Mouse (Mus musculus) embryonic facial prominence, embryonic 14.5 days (tissue): Measurements from ENCODE around the gene Myrfl. TPM values are rescaled to one million over a fixed set of nuclear protein-coding genes. Genes with fewer than 3 reads are reported as not detected.

Experiments used
- ATAC-seq: fragments of 200-750 bp; cut with Nextera tagmentation; 2 replicates; pipeline ENCODE4 v1.8.0; 2017; ENCODE audit warnings: low read depth, moderate number of reproducible peaks, moderate TSS enrichment
- DNase-seq: peaks from one replicate; pipeline ENCODE4 v3.0.0-alpha.2; 2015; ENCODE audit warnings: low spot score
- H3K27ac ChIP-seq: fragments of 300-500 bp; sonication (generic); replicated peaks from 2 replicates; pipeline ENCODE4 v1.5.1; 2014; ENCODE audit warnings: low read depth, mild to moderate bottlenecking, low read length, moderate library complexity
- H3K27me3 ChIP-seq: fragments of 300-500 bp; sonication (generic); replicated peaks from 2 replicates; pipeline ENCODE4 v1.6.1; 2014; ENCODE audit warnings: low read length; ENCODE audit not compliant: control insufficient read depth, insufficient read depth
- H3K36me3 ChIP-seq: fragments of 300-500 bp; sonication (generic); 2 replicates; pipeline ENCODE4 v1.6.1; 2014; ENCODE audit warnings: low read length, mixed read lengths; ENCODE audit not compliant: control insufficient read depth, insufficient read depth
- H3K4me1 ChIP-seq: fragments of 300-500 bp; sonication (generic); 2 replicates; pipeline ENCODE4 v1.6.1; 2014; ENCODE audit warnings: antibody characterized with exemption, low read length; ENCODE audit not compliant: control insufficient read depth, insufficient read depth
- H3K4me2 ChIP-seq: fragments of 300-500 bp; sonication (generic); 2 replicates; pipeline ENCODE4 v1.6.1; 2014; ENCODE audit warnings: low read depth, mild to moderate bottlenecking, low read length, moderate library complexity, mixed read lengths
- H3K4me3 ChIP-seq: fragments of 300-500 bp; sonication (generic); 2 replicates; pipeline ENCODE4 v1.5.1; 2014; ENCODE audit warnings: low read depth, mild to moderate bottlenecking, low read length
- H3K9ac ChIP-seq: fragments of 300-500 bp; sonication (generic); 2 replicates; pipeline ENCODE4 v1.6.1; 2014; ENCODE audit warnings: low read depth, mild to moderate bottlenecking, low read length, moderate library complexity, mixed read lengths
- H3K9me3 ChIP-seq: fragments of 300-500 bp; sonication (generic); 2 replicates; pipeline ENCODE4 v1.6.1; 2016; ENCODE audit warnings: low read length; ENCODE audit not compliant: control insufficient read depth
- WGBS: fragments of 180-500 bp; shearing (Covaris S2); extraction: QIAGEN DNeasy Blood & Tissue Kit; methylation state at CpG from one replicate; pipeline ENCODE4 v1.1.7; 2014; 5-methylcytosine and 5-hydroxymethylcytosine counted together
- polyA plus RNA-seq: library from polyadenylated mRNA; unstranded; fragments of >200 nt; fragmentation: Nextera tagmentation; extraction: Ambion mirVana; gene quantifications from 2 replicates; pipeline ENCODE4 v1.2.1, GENCODE M21; 2014

The Myrfl gene
- polyA plus RNA-seq, 1 experiment from 2014 or later: 0.31 TPM

DNA sequence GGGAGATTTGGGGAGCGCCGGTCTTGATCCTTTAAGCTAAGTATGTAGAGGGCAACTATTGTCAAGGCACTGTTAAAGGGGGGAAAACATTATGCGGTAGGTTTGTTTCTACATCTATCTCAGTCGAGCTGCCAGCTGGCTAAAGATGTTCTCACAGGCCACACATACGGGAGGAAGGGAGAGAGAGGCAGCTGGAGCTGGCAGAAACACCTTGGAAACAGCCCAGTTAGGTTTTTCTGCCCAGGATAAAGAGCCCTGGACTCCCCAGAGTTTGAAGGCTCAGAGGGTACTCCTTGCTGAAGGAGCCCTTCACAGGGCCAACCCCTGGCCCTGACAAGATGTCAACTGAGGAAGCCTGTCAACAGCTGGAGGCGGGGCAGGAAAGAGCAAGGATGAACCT, 100.7 kb downstream of the Myrfl start:
- WGBS: 62% methylated on average over 6 of the region's 6 CpGs
- H3K4me1 ChIP-seq: no peaks in the 10 kb centered on the region
- no peak overlapping the region for H3K27ac ChIP-seq
- H3K36me3 ChIP-seq: no peaks in the 10 kb centered on the region
- no peak overlapping the region for H3K4me3 ChIP-seq
- H3K9ac ChIP-seq: no peak overlapping the region
- H3K4me2 ChIP-seq: no peak overlapping the region
- ATAC-seq (no peak), DNase-seq (no peak)
- H3K27me3 ChIP-seq: no peaks in the 10 kb centered on the region
- H3K9me3 ChIP-seq: no peaks in the 10 kb centered on the region

DNA sequence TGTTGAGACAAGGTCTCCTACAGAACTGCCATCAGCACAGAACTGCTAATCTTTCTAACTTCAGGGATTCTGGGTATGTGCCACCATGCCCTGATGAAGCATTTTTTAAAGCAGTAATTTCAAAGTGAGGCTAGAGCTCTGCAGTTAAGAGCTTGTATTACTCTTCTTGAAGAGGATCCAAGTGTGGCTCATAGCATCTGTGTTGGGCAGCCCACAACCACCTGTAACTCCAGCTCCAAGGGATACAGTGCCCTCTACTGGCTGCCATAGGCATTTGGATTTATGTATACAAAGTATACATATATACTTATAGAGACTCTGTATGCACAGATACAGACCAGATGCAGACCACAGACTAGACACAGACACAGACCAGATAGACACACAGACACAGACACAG, 107.6 kb downstream of the Myrfl start:
- ATAC-seq: no peak

DNA sequence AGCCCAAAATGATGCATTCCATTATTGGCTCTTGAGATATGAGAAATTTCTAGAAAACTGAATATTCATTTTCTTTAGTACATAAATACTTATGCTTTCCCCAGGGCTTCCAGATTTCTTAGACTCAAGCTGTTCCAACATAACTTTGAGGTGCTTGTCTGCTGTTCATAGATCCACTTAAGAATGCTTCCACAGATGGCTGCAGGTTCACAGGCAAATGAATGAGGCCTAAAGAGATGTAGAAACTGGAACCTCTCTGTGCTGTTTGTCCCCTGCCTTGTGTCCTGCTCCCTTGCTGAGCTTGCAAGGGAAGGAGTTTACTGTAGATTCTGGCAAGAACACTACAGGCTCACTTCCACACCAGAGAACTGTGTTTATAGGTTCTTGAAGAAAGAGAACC, 108.3 kb downstream of the Myrfl start:
- ATAC-seq: no peak
- Histone ChIP-seq H3K9me3 (no peaks in the 10 kb centered on the region), H3K27me3 (no peaks in the 10 kb centered on the region), H3K9ac (no peak overlapping the region), H3K4me2 (no peak overlapping the region), H3K27ac (no peak overlapping the region), H3K4me3 (no peak overlapping the region), H3K4me1 (0 out of 2 replicates have a peak, but pooled peaks cover 4% of the 10 kb centered on the region), H3K36me3 (no peaks in the 10 kb centered on the region)
- no peak for DNase-seq

More for the DNA sequence above, 107.6 kb downstream of the Myrfl start:
- H3K9me3 ChIP-seq: no peaks in the 10 kb centered on the region
- H3K27ac ChIP-seq: no peak overlapping the region
- H3K4me3 ChIP-seq: no peak overlapping the region
- H3K27me3 ChIP-seq: no peaks in the 10 kb centered on the region
- H3K4me1 ChIP-seq: 0 out of 2 replicates have a peak, but pooled peaks cover 4% of the 10 kb centered on the region
- H3K4me2 ChIP-seq: no peak overlapping the region
- DNase-seq: peak; percentile 58
- H3K36me3 ChIP-seq: no peaks in the 10 kb centered on the region
- H3K9ac ChIP-seq: no peak overlapping the region

DNA sequence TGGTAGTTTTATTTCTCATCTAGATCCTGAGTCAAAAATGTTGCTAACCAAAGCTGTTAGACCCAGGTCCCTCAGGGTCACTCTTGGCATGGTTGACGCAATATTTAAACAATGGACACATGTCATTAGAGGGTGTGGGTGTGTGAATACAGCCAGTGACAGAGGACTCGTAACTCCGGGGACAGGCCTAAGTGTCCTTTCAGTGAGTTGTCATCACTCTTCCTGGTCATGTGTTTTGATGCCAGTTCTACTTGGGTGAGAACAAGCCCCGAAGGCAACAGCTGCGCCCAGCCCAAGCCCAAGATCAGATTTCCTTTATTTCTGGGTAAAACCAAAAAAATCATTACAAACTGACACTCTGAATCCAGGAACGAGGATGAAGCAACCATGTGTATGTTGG, 112.6 kb downstream of the Myrfl start:
- 70% methylated on average over 6 of the region's 6 CpGs for WGBS
- Histone ChIP-seq H3K27ac (no peak overlapping the region), H3K4me1 (no peaks in the 10 kb centered on the region; the same call in 1 of the 2 replicates), H3K36me3 (no peaks in the 10 kb centered on the region), H3K4me3 (no peak overlapping the region), H3K27me3 (no peaks in the 10 kb centered on the region), H3K4me2 (no peak overlapping the region), H3K9me3 (no peaks in the 10 kb centered on the region), H3K9ac (no peak overlapping the region)
- ATAC-seq (no peak), DNase-seq (no peak)

DNA sequence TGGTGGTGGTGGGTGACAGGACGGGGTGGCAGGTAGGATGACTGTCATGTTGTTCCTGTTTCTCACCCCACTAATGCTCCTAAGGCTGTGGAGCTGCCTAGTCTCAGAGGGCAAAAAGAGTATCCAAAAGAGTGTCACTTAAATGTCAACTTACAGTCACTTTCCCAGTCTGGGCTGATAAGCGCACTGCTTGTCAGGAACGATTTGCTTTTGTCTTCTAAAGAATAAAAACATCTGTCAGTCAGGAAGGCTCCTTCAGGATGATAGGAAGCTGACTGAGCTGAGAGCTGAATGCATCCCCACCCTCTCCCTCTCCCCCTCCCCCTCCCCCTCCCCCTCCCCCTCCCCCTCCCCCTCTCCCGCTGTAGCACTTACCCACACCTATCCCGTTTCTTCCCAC, 113.7 kb downstream of the Myrfl start:
- ATAC-seq: no peak
- H3K4me1 ChIP-seq: no peaks in the 10 kb centered on the region; the same call in 1 of the 2 replicates
- WGBS: 55% methylated on average over 4 of the region's 5 CpGs
- DNase-seq: no peak
- no peaks in the 10 kb centered on the region for H3K27me3 ChIP-seq
- no peaks in the 10 kb centered on the region for H3K36me3 ChIP-seq
- H3K4me2 ChIP-seq: no peak overlapping the region
- no peak overlapping the region for H3K4me3 ChIP-seq
- H3K9ac ChIP-seq: no peak overlapping the region
- no peak overlapping the region for H3K27ac ChIP-seq
- no peaks in the 10 kb centered on the region for H3K9me3 ChIP-seq

DNA sequence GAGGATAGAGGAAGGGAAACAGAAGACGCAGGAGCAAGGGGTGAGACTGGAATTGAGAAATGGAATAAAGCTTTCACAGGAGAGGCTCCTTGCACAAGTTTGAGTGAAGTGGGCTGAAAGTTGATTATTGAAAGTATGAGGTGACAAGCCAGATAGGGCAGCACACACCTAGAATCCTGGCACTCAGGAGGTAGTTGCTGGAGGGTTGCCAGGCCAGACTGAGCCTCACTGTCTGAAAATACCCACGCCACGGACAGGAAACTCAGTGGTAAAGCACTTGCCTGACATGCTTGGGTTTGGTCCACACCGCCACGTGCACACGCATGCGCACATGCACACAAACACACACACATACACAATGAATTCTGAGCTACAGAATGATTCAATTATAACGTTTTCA, 118.8 kb downstream of the Myrfl start:
- H3K9ac ChIP-seq: no peak overlapping the region
- 87% methylated on average over 8 of the region's 8 CpGs for WGBS
- no peaks in the 10 kb centered on the region for H3K27me3 ChIP-seq
- no peak overlapping the region for H3K27ac ChIP-seq
- no peaks in the 10 kb centered on the region for H3K36me3 ChIP-seq
- H3K4me2 ChIP-seq: no peak overlapping the region
- ATAC-seq (no peak), DNase-seq (no peak)
- no peaks in the 10 kb centered on the region for H3K9me3 ChIP-seq
- H3K4me1 ChIP-seq: no peaks in the 10 kb centered on the region; the same call in none of the 2 replicates
- no peak overlapping the region for H3K4me3 ChIP-seq

DNA sequence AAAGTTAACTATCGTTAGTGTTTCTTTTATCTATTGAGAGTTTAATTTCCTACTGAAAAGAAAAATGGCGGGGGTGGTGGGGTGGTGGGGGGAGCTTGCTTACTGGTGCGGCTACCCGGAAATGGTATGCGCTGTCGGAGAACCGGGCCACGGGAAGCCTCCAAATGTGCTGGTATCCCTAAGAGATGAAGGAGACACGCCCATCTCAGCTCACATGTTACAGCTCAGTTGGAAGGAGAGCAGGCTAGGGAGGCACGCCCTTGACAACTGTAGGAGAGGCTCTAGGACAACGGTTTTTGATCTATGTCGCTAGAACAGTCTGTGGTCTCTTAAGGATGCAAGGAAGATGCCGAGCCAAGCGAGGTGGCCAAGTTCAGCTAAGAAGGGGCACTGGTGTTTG, 119.9 kb downstream of the Myrfl start:
- Histone ChIP-seq H3K36me3 (no peaks in the 10 kb centered on the region), H3K4me3 (no peak overlapping the region), H3K9me3 (no peaks in the 10 kb centered on the region), H3K4me2 (no peak overlapping the region), H3K27me3 (no peaks in the 10 kb centered on the region), H3K4me1 (no peaks in the 10 kb centered on the region; the same call in none of the 2 replicates), H3K9ac (no peak overlapping the region), H3K27ac (no peak overlapping the region)
- DNase-seq (no peak), ATAC-seq (no peak)
- WGBS: 90% methylated on average over 14 of the region's 14 CpGs

DNA sequence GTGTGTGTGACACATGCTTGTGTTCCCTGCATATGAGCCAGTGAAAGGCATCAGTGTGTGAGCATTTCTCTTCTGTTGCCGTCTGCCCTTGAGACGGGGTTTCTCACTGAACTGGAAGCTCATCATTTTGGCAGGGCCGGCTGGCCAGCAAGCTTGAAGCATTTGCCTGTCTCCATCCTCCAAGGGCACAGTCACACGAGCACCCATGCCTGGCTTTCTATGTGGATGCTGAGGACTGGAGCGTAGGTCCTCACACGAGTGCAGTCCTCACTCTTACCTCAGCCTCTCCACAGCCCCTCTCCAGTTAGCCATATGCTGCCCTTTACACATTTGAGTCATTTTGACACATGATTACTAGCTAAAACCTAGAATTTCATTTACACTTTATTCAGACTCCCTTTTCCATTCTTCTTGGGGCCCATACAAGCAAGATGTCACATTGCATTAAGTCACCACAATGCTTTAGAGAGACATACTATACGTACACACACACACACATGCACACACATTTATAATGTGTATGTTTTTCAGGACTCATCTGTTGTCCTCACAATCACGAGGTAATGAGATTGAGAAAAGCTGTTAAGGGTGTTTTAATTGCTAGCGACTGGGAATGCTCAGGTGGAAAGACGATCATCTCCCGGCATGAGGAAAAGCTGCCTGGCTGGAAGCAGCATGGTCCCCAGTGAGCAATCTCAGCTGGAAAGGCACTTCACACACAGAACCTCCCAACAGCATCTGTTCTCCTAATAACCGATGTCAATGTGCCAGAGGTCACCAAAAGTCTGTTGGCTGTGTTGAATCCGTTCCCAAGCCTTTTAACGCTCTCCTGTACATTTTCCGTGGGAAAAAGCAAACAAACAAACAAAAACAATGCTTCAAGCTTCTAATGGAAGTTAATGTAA, 122.6 kb downstream of the Myrfl start:
- H3K27ac ChIP-seq: no peak overlapping the region
- no peaks in the 10 kb centered on the region for H3K9me3 ChIP-seq
- H3K27me3 ChIP-seq: no peaks in the 10 kb centered on the region
- H3K36me3 ChIP-seq: no peaks in the 10 kb centered on the region
- H3K4me2 ChIP-seq: no peak overlapping the region
- ATAC-seq: peak; percentile 46
- peak; percentile 60 for DNase-seq
- no peaks in the 10 kb centered on the region; the same call in none of the 2 replicates for H3K4me1 ChIP-seq
- no peak overlapping the region for H3K4me3 ChIP-seq
- 47% methylated on average over 15 of the region's 15 CpGs for WGBS
- no peak overlapping the region for H3K9ac ChIP-seq
